Mouse (Mus musculus) CH12.LX (cell line): Measurements from ENCODE around the gene Tfec.

Experiments
- CTCF ChIP-seq, 2 experiments: IDR thresholded peaks in 1 of 2; conservative IDR thresholded peaks in 1 of 2; 2 replicates each; pipeline ENCODE4 v1.5.1; 2011 to 2012; ENCODE audit warnings: low read depth in 2 of 2, low read length in 2 of 2, improper control_type of control experiment in 1 of 2, inconsistent platforms in 1 of 2, mild to moderate bottlenecking in 1 of 2, moderate library complexity in 1 of 2
- E2F4 ChIP-seq: IDR thresholded peaks from 2 replicates; pipeline ENCODE4 v1.6.1; 2011; ENCODE audit warnings: low read depth, low read length, improper control_type of control experiment; ENCODE audit not compliant: insufficient replicate concordance
- EP300 ChIP-seq: IDR thresholded peaks from 2 replicates; pipeline ENCODE4 v1.6.1; 2011; ENCODE audit warnings: low read length, improper control_type of control experiment
- MAX ChIP-seq: IDR thresholded peaks from 2 replicates; pipeline ENCODE4 v1.6.1; 2011; ENCODE audit warnings: low read length, improper control_type of control experiment
- MAZ ChIP-seq: IDR thresholded peaks from 2 replicates; pipeline ENCODE4 v1.6.1; 2012; ENCODE audit warnings: low read depth, mild to moderate bottlenecking, inconsistent platforms, low read length, improper control_type of control experiment, moderate library complexity
- MYC ChIP-seq: IDR thresholded peaks from 2 replicates; pipeline ENCODE4 v1.6.1; 2011; ENCODE audit warnings: low read depth, mild to moderate bottlenecking, improper control_type of control experiment, low read length
- POLR2A ChIP-seq: IDR thresholded peaks from 2 replicates; pipeline ENCODE4 v1.6.1; 2011; ENCODE audit warnings: low read depth, mild to moderate bottlenecking, improper control_type of control experiment, low read length
- RAD21 ChIP-seq: IDR thresholded peaks from 2 replicates; pipeline ENCODE4 v1.6.1; 2011; ENCODE audit warnings: low read depth, mild to moderate bottlenecking, low read length, improper control_type of control experiment, moderate library complexity
- SMC3 ChIP-seq: IDR thresholded peaks from 2 replicates; pipeline ENCODE4 v1.6.1; 2011; ENCODE audit warnings: low read depth, low read length, improper control_type of control experiment
- ZC3H11A ChIP-seq: IDR thresholded peaks from 2 replicates; pipeline ENCODE4 v1.6.1; 2012; ENCODE audit warnings: low read depth, mild to moderate bottlenecking, inconsistent platforms, low read length, improper control_type of control experiment
- ZNF384 ChIP-seq: IDR thresholded peaks from 2 replicates; pipeline ENCODE4 v1.6.1; 2012; ENCODE audit warnings: low read depth, low read length, improper control_type of control experiment, inconsistent platforms

DNA sequence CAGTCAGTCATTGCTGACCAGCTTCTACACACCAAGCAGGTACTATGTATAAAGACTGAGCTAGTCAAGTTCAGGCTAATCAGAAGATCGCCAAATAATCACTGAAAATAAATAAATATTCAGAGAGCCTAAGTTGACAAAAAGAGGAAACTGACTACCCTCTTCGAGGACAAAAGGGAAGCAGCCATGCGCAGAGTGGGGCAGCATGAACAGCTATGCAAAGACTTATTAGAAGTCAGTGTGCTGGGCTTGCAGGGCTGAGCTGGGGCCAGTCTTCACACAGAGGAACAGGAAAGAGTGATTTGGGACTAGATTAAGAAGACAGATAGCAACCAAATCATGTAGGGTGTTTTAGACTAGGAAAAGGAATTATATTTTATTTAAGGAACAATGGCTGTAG, 45.3 kb upstream of the Tfec start:
- TF ChIP-seq CTCF (conservative IDR thresholded peaks at IDR 0.05 in 1 of 2, IDR thresholded peaks at IDR 0.05 in 1 of 2; ENCODE audit: low read depth in 2 of 2, low read length in 2 of 2), result no peak
- no peak for TF ChIP-seq ZC3H11A
- TF ChIP-seq POLR2A, result no peak
- no peak for TF ChIP-seq SMC3
- no peak for TF ChIP-seq EP300
- no peak for TF ChIP-seq ZNF384
- no peak for TF ChIP-seq MAZ
- TF ChIP-seq MAX, result no peak
- no peak for TF ChIP-seq RAD21
- no peak for TF ChIP-seq MYC
- no peak for TF ChIP-seq E2F4
